Mouse (Mus musculus): ENCODE data around the gene Fam184a. TPM values are rescaled to one million over a fixed set of nuclear protein-coding genes. Genes with fewer than 3 reads are reported as not detected.

Fam184a gene
- polyA plus RNA-seq (2014; fragmentation: Nextera tagmentation; extraction: Ambion mirVana): 6.0 and 7.9 TPM in 2 replicates

DNA sequence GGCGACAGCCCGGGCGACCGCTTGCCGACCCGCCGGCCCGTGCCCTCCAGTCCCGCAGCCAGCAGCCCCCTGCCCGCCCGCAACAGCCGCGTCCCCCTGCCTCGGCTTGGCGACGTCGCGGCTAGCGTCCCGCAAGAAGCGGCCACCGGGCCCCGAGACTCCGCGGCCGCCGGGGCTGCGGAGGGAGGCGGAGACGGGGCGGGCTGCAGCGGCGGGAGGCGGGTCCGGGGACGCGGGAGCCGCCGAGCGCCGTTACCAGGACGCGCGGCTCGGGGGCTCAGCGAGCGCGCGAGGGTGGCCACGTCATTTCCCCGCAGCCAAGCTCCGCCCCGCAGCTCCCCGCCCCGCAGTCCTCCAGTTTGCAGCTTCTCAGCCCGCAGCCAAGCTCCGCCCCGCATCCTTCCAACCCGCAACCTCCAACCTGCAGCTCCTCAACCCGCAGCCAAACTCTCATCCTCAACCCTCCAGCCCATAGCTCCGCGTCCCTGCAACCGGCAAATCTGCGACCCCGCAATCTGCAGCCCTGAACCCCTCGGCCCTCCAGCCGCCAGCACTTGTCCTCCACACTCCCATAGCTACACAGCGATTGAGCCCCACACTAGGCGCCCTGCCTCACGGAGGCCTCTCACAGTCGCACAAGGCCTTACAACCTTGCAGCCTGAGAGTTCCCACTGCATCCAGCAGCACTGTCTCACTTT is at the start of gene Fam184a:
TSS of gene Fam184a (minus strand) at position 169 of the 698 bp plus-strand sequence.
- 6% methylated on average over 53 of the region's 71 CpGs for WGBS
- H3K9ac ChIP-seq (ENCODE audit: low read length): peak within 1 kb of the TSS; percentile 69
- peak within 1 kb of the TSS; percentile 75 for H3K4me3 ChIP-seq (ENCODE audit: low read depth, low read length)
- H3K4me1 ChIP-seq (ENCODE audit: control insufficient read depth, insufficient read depth, low read length): no peaks in the 10 kb centered on the region
- no peaks in the 10 kb centered on the region for H3K36me3 ChIP-seq (ENCODE audit: control insufficient read depth, insufficient read depth, low read length)
- H3K9me3 ChIP-seq (ENCODE audit: control insufficient read depth, low read length): no peaks in the 10 kb centered on the region; the same call in 1 of the 2 replicates
- peak within 1 kb of the TSS; percentile 76 for H3K4me2 ChIP-seq (ENCODE audit: low read depth)
- peak; percentile 93 for ATAC-seq (ENCODE audit: insufficient read depth, low FRiP score, low TSS enrichment)
- no peaks in the 10 kb centered on the region for H3K27me3 ChIP-seq (ENCODE audit: control insufficient read depth, insufficient read depth, low read length)
- no peak within 1 kb of the TSS for H3K27ac ChIP-seq (ENCODE audit: low read depth, low read length)
- DNase-seq (ENCODE audit: low spot score): peak; percentile 81

DNA sequence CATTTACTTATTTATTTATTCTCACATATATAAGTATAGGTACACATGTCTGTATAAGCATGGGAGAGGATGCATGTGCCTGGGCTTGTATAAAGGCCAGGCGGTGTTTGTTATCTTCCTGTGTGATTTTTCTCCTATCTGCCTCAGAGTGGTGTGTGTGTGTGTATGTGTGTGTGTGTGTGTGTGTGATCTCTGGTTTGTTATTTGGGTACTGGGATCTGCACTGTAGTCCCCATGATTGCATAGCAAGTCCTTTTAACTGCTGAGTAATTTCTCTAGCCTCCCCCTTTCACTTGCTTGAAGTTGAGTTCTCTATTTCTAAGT is 45.3 kb upstream of the Fam184a start:
- H3K4me3 ChIP-seq (ENCODE audit: low read depth, low read length): no peak overlapping the region
- DNase-seq (ENCODE audit: low spot score) (no peak), ATAC-seq (ENCODE audit: insufficient read depth, low FRiP score, low TSS enrichment) (no peak)
- H3K27ac ChIP-seq (ENCODE audit: low read depth, low read length): no peak overlapping the region
- no peaks in the 10 kb centered on the region for H3K36me3 ChIP-seq (ENCODE audit: control insufficient read depth, insufficient read depth, low read length)
- no peaks in the 10 kb centered on the region for H3K4me1 ChIP-seq (ENCODE audit: control insufficient read depth, insufficient read depth, low read length)
- H3K9me3 ChIP-seq (ENCODE audit: control insufficient read depth, low read length): no peaks in the 10 kb centered on the region
- no peak overlapping the region for H3K4me2 ChIP-seq (ENCODE audit: low read depth)
- H3K9ac ChIP-seq (ENCODE audit: low read length): no peak overlapping the region
- H3K27me3 ChIP-seq (ENCODE audit: control insufficient read depth, insufficient read depth, low read length): no peaks in the 10 kb centered on the region
- WGBS: 96% methylated on average over 1 of the region's 1 CpGs

DNA sequence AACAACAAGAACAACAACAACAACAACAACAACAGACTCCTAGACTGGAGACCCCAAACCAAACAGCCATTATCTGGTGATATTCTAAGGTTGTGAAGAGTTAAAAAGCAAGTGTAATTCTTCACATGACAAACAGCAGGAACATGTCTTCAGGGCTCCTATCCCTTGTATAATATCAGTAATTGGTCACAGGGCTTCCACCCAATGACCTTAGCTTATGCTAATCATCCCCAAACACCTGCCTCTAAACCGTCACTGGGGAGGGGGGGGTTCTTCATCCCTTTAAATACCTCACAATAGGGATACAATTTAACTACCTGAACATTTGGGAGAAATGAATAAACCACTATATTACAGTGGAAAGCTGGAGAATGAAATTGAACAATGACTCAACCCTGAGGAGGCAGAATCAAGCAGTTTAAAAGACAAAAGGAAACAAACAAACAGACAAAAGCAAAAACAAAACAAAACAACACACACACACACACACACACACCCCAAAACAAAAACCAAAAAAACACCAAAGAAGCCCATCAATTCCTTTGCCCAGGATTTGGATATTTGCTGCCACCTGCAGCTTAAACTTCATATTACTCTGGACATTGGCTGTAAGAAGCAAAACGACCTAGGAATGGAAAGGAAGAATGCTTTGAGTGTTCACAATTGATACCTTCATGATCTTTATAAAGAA is 44.8 kb upstream of the Fam184a start:
- H3K27me3 ChIP-seq (ENCODE audit: control insufficient read depth, insufficient read depth, low read length): no peaks in the 10 kb centered on the region
- WGBS: 16% methylated on average over 2 of the region's 2 CpGs
- no peaks in the 10 kb centered on the region for H3K36me3 ChIP-seq (ENCODE audit: control insufficient read depth, insufficient read depth, low read length)
- no peak overlapping the region for H3K4me3 ChIP-seq (ENCODE audit: low read depth, low read length)
- ATAC-seq (ENCODE audit: insufficient read depth, low FRiP score, low TSS enrichment): 0 out of 2 replicates have a peak, but pooled peaks have one; percentile 27
- no peak overlapping the region for H3K4me2 ChIP-seq (ENCODE audit: low read depth)
- no peak overlapping the region for H3K9ac ChIP-seq (ENCODE audit: low read length)
- DNase-seq (ENCODE audit: low spot score): peak; percentile 16
- H3K9me3 ChIP-seq (ENCODE audit: control insufficient read depth, low read length): no peaks in the 10 kb centered on the region
- no peak overlapping the region for H3K27ac ChIP-seq (ENCODE audit: low read depth, low read length)
- no peaks in the 10 kb centered on the region for H3K4me1 ChIP-seq (ENCODE audit: control insufficient read depth, insufficient read depth, low read length)

- H3K9me3 ChIP-seq (ENCODE audit: control insufficient read depth, low read length): no peaks in the 10 kb centered on the region; the same call in 1 of the 2 replicates
- no peak overlapping the region for H3K9ac ChIP-seq (ENCODE audit: low read length)
- 85% methylated on average over 2 of the region's 2 CpGs for WGBS
- H3K27me3 ChIP-seq (ENCODE audit: control insufficient read depth, insufficient read depth, low read length): no peaks in the 10 kb centered on the region
- no peaks in the 10 kb centered on the region for H3K4me1 ChIP-seq (ENCODE audit: control insufficient read depth, insufficient read depth, low read length)
- H3K27ac ChIP-seq (ENCODE audit: low read depth, low read length): no peak overlapping the region
- no peaks in the 10 kb centered on the region for H3K36me3 ChIP-seq (ENCODE audit: control insufficient read depth, insufficient read depth, low read length)
- no peak overlapping the region for H3K4me3 ChIP-seq (ENCODE audit: low read depth, low read length)
- no peak overlapping the region for H3K4me2 ChIP-seq (ENCODE audit: low read depth)
- ATAC-seq (ENCODE audit: insufficient read depth, low FRiP score, low TSS enrichment) (no peak), DNase-seq (ENCODE audit: low spot score) (no peak)
These were observed 40.4 kb upstream of the Fam184a start for GRCm38 (mm10) chr10:53791281-53791680.

DNA sequence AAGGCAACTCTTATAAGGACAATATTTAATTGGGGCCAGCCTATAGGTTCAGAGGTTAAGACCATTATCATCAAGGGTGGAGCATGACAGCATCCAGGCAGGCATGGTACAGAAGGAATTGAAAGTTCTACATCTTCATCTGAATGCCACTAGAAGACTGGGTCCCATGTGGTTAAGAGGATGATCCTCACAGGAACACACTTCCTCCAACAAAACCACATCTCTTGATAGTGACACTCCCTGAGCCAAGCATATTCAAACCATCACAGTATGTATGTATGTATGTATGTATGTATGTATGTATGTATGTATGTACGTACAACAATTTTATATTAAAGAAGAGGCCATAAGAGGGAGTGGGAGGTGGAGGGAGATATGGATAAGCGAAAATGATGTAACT is 25.7 kb upstream of the Fam184a start:
- H3K27ac ChIP-seq (ENCODE audit: low read depth, low read length): no peak overlapping the region

GRCm38 (mm10) chr10:53772708-53773107 is 21.8 kb upstream of the Fam184a start:
- no peak overlapping the region for H3K27ac ChIP-seq (ENCODE audit: low read depth, low read length)
- H3K9me3 ChIP-seq (ENCODE audit: control insufficient read depth, low read length): no peaks in the 10 kb centered on the region
- H3K9ac ChIP-seq (ENCODE audit: low read length): no peak overlapping the region
- 75% methylated on average over 4 of the region's 4 CpGs for WGBS
- H3K4me2 ChIP-seq (ENCODE audit: low read depth): no peak overlapping the region
- no peak for ATAC-seq (ENCODE audit: insufficient read depth, low FRiP score, low TSS enrichment)
- no peak overlapping the region for H3K4me3 ChIP-seq (ENCODE audit: low read depth, low read length)
- DNase-seq (ENCODE audit: low spot score): no peak
- no peaks in the 10 kb centered on the region for H3K4me1 ChIP-seq (ENCODE audit: control insufficient read depth, insufficient read depth, low read length)
- H3K36me3 ChIP-seq (ENCODE audit: control insufficient read depth, insufficient read depth, low read length): no peaks in the 10 kb centered on the region
- H3K27me3 ChIP-seq (ENCODE audit: control insufficient read depth, insufficient read depth, low read length): no peaks in the 10 kb centered on the region

More for the DNA sequence above, 25.7 kb upstream of the Fam184a start:
- no peaks in the 10 kb centered on the region for H3K27me3 ChIP-seq (ENCODE audit: control insufficient read depth, insufficient read depth, low read length)
- H3K4me3 ChIP-seq (ENCODE audit: low read depth, low read length): no peak overlapping the region
- no peak for DNase-seq (ENCODE audit: low spot score)
- H3K4me2 ChIP-seq (ENCODE audit: low read depth): no peak overlapping the region
- H3K9me3 ChIP-seq (ENCODE audit: control insufficient read depth, low read length): no peaks in the 10 kb centered on the region
- ATAC-seq (ENCODE audit: insufficient read depth, low FRiP score, low TSS enrichment): no peak
- no peak overlapping the region for H3K9ac ChIP-seq (ENCODE audit: low read length)
- H3K36me3 ChIP-seq (ENCODE audit: control insufficient read depth, insufficient read depth, low read length): no peaks in the 10 kb centered on the region
- no peaks in the 10 kb centered on the region for H3K4me1 ChIP-seq (ENCODE audit: control insufficient read depth, insufficient read depth, low read length)
- WGBS: 87% methylated on average over 2 of the region's 2 CpGs

- Histone ChIP-seq H3K4me3 (ENCODE audit: low read depth, low read length) (no peak overlapping the region), H3K27ac (ENCODE audit: low read depth, low read length) (no peak overlapping the region), H3K9me3 (ENCODE audit: control insufficient read depth, low read length) (no peaks in the 10 kb centered on the region), H3K9ac (ENCODE audit: low read length) (no peak overlapping the region), H3K27me3 (ENCODE audit: control insufficient read depth, insufficient read depth, low read length) (no peaks in the 10 kb centered on the region), H3K4me2 (ENCODE audit: low read depth) (no peak overlapping the region), H3K36me3 (ENCODE audit: control insufficient read depth, insufficient read depth, low read length) (no peaks in the 10 kb centered on the region), H3K4me1 (ENCODE audit: control insufficient read depth, insufficient read depth, low read length) (no peaks in the 10 kb centered on the region)
- DNase-seq (ENCODE audit: low spot score) (no peak), ATAC-seq (ENCODE audit: insufficient read depth, low FRiP score, low TSS enrichment) (no peak)
- WGBS: 65% methylated on average over 2 of the region's 2 CpGs
These were observed 20.6 kb upstream of the Fam184a start for GRCm38 (mm10) chr10:53771480-53771879.

GRCm38 (mm10) chr10:53768745-53769144 is 17.8 kb upstream of the Fam184a start:
- 76% methylated on average over 3 of the region's 3 CpGs for WGBS
- ATAC-seq (ENCODE audit: insufficient read depth, low FRiP score, low TSS enrichment): no peak

GRCm38 (mm10) chr10:53765471-53765870 is 14.5 kb upstream of the Fam184a start:
- no peak for ATAC-seq (ENCODE audit: insufficient read depth, low FRiP score, low TSS enrichment)
- Histone ChIP-seq H3K9ac (ENCODE audit: low read length) (no peak overlapping the region), H3K9me3 (ENCODE audit: control insufficient read depth, low read length) (no peaks in the 10 kb centered on the region), H3K4me2 (ENCODE audit: low read depth) (no peak overlapping the region), H3K27me3 (ENCODE audit: control insufficient read depth, insufficient read depth, low read length) (no peaks in the 10 kb centered on the region), H3K4me3 (ENCODE audit: low read depth, low read length) (no peak overlapping the region), H3K27ac (ENCODE audit: low read depth, low read length) (no peak overlapping the region), H3K36me3 (ENCODE audit: control insufficient read depth, insufficient read depth, low read length) (no peaks in the 10 kb centered on the region), H3K4me1 (ENCODE audit: control insufficient read depth, insufficient read depth, low read length) (no peaks in the 10 kb centered on the region)
- no peak for DNase-seq (ENCODE audit: low spot score)
- 90% methylated on average over 4 of the region's 4 CpGs for WGBS

More at GRCm38 (mm10) chr10:53768745-53769144, 17.8 kb upstream of the Fam184a start:
- Histone ChIP-seq H3K4me3 (ENCODE audit: low read depth, low read length) (no peak overlapping the region), H3K27me3 (ENCODE audit: control insufficient read depth, insufficient read depth, low read length) (no peaks in the 10 kb centered on the region), H3K4me1 (ENCODE audit: control insufficient read depth, insufficient read depth, low read length) (no peaks in the 10 kb centered on the region), H3K9me3 (ENCODE audit: control insufficient read depth, low read length) (no peaks in the 10 kb centered on the region), H3K9ac (ENCODE audit: low read length) (no peak overlapping the region), H3K4me2 (ENCODE audit: low read depth) (no peak overlapping the region), H3K36me3 (ENCODE audit: control insufficient read depth, insufficient read depth, low read length) (no peaks in the 10 kb centered on the region), H3K27ac (ENCODE audit: low read depth, low read length) (no peak overlapping the region)
- no peak for DNase-seq (ENCODE audit: low spot score)

All from neural tube, embryonic 11.5 days (tissue).